Mouse (Mus musculus): ENCODE measurements at regions not wholly inside any gene's neighbourhood (a gene's known extent, or its start where the extent isn't known, plus 50 kb on each side); places are given as distances from the start of the nearest gene placed in this dataset.

DNA sequence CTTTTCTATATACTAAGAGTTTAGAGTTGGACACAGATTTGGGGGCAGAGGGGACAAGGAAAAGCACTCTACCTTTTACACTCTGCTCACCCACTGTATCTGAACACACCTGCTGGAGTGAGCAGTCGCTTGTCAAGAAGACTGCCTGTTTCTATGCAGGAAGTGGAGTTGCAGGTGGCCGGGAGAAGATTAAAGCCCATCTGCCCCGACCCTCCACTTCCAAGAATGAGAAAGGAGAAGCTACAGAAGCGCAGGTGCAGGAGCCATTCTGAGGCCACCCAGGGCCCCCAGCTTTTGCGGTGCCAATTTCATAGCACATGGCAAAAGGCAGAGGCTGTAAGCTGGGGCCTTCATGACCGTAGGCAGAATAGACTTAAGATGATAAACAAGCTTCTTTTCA, 108.4 kb upstream of the Atp6ap2 start:
- no peak for DNase-seq

DNA sequence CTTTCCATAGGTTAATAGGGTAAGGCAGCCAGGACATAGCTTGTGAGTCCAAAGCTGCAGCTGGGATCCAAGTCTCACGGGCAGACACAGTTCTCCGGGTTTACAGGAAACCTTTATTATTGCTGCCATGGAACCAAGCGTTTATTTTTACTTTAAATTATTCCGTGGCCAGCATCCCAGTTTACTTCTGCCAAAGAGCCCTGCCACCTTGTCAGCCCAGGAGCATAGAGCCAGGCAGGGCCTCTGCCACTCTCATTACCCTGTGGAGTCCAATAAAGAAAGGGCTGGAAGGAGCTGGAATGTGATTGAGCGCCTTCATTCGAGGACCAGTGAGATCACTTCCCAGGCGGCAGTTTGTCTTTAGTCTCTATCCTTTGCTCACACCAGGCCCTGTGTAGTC, 96.6 kb upstream of the Atp6ap2 start:
- no peak for DNase-seq

DNA sequence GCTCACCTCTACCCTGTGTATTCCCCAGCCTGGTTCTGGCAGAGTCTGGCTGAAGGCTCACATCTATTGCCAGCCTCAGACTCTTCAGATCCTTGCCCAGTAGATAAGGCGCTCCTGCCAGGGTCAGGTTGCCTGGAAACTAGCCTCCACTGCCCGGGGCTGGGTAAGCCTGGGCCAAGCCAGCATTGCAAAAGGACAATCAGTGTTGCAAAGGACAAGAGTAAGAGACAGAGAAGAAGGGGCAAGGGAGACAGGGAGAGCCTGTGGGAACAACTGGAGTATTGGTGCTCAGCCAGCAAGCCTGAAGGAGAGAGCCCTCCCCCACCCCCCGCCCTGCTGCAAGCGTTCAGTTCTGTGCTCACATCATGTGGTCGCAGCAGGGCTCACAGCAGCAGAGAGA, 94.4 kb upstream of the Atp6ap2 start:
- DNase-seq: no peak

DNA sequence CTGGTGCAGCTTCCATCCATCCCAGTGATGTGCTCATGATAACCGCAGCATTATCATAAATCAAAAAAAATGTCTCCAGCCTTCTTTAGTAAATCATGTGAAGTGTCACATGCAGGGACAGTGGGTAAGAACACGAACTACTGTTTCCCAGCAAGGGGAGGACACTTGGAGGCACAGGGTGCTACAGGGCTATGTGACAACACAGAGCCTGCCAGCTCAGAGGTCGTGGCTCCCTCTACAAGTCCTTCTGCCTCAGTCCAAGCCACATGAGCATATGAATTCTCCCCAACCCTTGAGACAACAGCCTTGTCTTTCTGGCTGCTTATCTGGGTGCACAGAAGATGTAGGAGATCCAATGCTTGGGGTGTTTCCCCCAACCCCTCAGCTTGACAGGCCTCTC, 93.7 kb upstream of the Atp6ap2 start:
- DNase-seq: no peak

DNA sequence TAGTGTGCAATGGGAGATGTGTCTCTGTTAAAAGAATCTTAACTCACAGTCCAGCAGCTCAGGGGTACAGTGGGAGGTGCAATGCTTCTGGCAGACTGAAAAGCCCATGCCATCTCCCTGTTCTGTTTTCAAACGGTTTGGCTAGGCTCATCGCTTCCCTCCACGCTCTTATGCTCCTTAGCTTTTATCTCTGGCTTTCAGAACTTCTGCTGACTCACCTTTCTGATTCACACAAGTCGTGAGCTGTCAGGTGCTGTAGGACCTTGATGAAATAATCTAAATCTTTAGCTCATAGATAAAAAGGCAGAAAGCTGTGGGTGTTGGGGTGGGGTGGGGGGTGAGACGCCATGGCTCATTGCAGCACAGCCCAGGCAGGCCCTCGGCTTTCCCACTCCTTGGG, 93.1 kb upstream of the Atp6ap2 start:
- DNase-seq: no peak

DNA sequence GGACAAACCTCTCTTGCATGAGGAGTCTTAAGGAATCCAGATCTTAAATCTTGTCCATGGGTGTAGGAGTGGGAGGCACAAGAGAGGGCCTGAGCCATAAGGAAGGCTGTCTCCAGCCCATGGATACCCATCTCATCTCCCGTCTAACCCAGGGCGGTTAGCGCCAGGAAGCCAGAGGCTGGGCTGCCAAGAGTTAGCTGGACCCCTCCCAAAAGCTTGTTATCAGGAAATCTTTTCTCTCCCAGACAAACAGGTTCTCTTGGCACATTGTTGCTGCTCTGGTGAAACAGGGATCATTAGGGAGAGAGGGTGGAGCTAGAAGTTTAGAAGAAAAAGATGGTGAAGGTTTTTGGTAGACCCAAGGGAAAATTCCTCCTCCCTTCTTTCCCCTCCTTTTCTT, 87.0 kb upstream of the Atp6ap2 start:
- peak; percentile 40 for DNase-seq

DNA sequence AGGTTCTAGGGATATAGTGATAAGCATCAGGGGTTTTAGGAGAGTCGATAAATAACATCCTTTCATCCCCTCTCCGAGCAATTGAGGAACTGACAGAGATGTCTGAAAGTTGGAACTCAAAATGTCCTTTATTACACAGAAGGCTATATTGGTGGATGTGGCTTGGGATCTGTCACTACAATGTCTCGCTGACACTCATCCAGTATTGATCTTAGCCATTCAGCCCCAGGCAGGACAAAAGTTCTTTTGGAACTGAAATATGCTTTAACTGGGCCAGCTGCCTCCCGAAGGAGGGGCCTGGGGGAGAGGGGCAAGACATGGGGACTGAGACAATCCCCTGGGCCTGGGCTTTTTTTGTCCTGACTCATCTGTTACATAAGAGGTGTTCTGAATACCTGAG, 85.2 kb upstream of the Atp6ap2 start:
- no peak for DNase-seq

DNA sequence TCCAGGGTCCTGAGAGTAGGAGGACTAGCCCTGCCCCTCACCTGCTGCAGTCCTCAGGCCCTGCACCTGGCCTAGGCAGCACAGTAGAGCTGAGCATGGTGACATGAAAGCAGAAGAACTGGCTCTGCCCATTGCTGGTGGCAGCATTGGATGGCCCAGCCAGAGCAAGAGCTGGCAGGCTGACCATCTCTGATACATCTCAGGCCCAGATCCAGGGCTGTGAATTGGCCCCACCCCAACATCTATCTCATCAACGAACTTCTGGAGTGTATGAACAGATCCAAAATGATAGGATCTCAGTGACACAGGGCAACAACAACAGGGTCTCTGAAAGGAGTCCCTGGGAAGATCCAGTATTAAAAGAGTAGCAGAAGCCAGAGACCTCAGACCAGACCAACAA, 84.0 kb upstream of the Atp6ap2 start:
- DNase-seq: no peak

DNA sequence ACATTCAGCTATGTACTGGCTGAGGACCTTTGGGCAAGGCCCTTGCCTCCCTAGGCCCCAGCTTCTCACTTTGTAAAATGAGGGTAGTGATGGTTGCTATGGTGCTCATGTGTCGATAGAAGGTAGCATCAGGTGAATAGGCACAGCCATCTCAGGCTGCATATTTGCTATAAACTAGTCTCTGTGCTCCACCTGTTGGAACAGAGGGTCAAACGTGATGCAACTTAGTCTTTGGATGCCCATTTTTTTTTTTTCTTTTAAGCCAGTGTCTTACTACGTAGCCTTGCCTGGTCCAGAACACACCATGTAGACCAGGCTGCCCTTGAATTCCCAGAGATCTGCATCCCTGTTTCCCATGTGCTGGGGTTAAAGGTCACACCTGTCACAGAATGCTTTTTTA, 76.5 kb upstream of the Atp6ap2 start:
- DNase-seq: peak; percentile 9

DNA sequence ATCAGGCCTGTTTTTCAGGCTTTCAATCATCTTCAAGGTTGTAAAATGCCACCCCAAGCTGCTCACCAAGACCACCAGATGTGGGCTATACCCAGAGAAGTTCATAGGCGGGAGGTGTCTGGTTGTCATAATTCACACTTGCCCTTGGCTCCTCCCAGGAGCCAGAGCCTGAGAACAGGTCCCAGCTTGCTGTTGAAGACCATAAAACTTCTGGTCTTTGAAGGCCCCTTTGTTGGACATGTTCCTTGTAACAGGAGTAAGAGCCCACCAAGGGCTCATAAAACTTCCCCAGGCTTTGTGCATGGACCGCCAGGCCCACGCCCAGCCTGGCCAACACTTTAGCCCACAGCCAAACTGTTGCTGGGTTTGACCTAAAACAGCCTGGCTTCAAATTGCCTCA, 62.6 kb upstream of the Atp6ap2 start:
- no peak for DNase-seq

DNA sequence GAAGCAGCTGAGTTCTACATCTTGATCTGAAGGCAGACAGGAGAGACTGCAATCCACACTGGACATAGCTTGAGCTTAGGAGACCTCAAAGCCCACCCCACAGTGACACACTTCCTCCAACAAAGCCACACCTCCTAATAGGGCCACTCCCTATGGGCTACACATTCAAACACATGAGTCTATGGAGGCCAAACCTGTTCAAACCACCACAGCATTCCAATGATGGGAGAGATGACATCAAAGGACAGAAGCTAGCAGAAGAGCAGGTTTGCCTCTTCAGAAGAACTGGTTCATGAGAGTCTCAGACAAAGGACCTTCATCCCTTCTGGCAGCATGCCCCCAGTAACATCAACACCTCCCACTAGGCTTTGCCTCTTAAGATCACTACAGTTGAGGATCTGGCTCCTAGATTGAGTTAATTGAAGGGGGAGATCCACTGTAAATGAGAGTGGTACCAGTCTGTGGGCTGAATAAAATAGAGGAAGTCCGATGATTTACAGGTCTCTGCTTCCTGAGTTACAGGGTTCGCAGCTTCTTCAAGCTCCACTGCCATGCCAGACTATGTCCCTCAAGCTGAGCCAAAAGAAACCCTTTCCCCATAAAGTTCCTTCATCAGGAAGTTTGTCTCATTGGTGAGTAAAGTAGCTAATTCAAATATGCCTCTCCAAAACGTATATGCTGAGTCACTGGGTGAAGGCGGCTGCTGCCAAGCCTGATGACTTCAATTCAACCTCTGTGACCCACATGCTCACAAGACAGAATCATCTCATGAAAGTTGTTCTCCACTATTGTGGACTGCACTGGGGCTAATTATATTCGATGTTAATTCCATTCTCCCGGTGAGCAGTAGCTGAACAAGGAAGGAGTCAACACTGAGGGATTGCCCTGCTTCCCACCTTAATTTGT, 56.9 kb upstream of the Atp6ap2 start:
- DNase-seq: no peak
